Mouse (Mus musculus): ENCODE measurements around the gene Sdr39u1. TPM values are rescaled to one million over a fixed set of nuclear protein-coding genes. Genes with fewer than 3 reads are reported as not detected.

Gene Sdr39u1
- 56.9 and 71.5 TPM in 2 replicates for polyA plus RNA-seq (2014; fragmentation: Nextera tagmentation; extraction: Ambion mirVana)

DNA sequence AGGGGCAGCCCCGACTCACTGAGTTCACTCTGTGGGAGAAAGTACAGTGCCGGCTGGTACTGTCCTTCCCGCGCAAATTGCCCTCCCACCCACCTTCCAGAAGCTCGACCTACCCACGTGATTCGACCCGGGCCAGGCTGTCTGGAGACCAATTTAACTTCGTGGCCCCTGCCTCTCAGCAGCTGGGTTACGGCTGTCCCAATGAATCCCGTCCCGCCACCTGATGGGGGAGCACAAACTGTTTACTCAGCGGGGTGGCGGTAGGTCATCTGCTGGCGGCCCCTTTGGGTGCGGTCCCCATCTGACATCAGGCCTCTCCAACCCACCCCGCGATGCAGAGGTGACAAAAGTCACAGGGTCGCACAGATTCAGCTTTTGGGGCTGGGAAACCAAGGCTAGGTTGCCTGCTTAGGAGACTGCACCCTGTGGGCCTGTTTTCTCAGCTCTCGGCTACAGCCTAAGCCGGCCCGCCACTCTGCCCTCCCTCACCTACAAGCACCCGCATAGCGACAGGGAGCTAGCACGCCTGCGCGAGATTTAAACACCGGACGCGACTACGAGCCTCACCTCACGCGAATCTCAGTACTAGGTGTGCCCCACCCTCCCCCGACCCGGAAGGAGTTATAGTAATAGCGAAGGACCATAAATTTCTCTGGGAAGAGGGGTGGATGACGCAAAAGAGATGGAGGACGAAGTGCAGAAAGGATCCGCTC lies at the start of gene Sdr39u1:
Gene Sdr39u1, minus strand, starts transcription at position 593 of the 713 bp plus-strand sequence.
- Histone ChIP-seq H3K4me2 (ENCODE audit: low read depth, low read length) (peak within 1 kb of the TSS; percentile 89), H3K9me3 (ENCODE audit: control insufficient read depth, low read length) (no peaks in the 10 kb centered on the region), H3K27ac (replicated peaks; ENCODE audit: low read depth, low read length) (peak within 1 kb of the TSS; percentile 77), H3K4me3 (ENCODE audit: low read depth, low read length) (peak within 1 kb of the TSS; percentile 56), H3K4me1 (ENCODE audit: control insufficient read depth, insufficient read depth, low read length) (peaks cover 5% of the 10 kb centered on the region; the same call in 1 of the 2 replicates), H3K36me3 (ENCODE audit: control insufficient read depth, insufficient read depth, low read length) (peaks cover 32% of the 10 kb centered on the region), H3K9ac (ENCODE audit: low read depth, low read length) (peak within 1 kb of the TSS; percentile 88), H3K27me3 (replicated peaks; ENCODE audit: control insufficient read depth, insufficient read depth, low read length) (no peaks in the 10 kb centered on the region)
- under 1% methylated on average over 39 of the region's 39 CpGs for WGBS
- peak; percentile 97 for ATAC-seq (ENCODE audit: low read depth)
- DNase-seq (ENCODE audit: low spot score): peak; percentile 96

DNA sequence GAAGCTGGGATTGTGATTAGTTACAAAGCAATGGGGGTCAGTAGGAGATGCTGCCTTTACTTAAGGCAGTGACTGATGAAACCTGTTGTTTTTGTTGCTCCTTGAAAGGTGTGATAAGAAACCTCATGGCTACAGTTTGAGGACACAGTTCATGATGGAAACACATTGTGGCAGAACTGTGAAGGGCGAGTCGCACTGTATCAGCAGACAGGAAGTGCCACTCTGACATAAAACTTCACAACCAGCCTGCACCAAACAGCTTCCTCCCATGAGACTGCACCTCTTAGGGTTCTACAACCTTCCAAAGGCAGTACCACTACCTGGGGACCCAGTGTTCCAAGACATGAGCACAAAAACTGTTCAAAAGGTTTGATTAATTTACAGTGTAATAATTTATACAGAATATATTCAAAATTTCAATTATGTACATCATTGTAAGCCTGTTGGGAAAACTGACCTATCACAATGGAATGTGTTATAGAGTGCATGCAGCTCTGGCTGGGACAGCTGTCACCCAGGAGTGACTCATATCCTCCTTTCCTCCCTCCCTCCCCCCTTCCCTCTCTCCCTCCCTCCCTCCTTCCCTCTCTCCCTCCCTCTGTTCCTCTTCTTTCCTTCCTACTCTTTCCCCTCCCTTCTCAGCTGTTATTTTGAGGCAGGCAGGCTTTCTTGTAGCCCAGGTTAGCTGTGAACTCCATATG lies 46.3 kb upstream of the Sdr39u1 start:
- Histone ChIP-seq H3K9me3 (ENCODE audit: control insufficient read depth, low read length) (no peaks in the 10 kb centered on the region), H3K9ac (ENCODE audit: low read depth, low read length) (no peak overlapping the region), H3K4me3 (ENCODE audit: low read depth, low read length) (no peak overlapping the region), H3K27me3 (replicated peaks; ENCODE audit: control insufficient read depth, insufficient read depth, low read length) (no peaks in the 10 kb centered on the region), H3K4me2 (ENCODE audit: low read depth, low read length) (no peak overlapping the region), H3K36me3 (ENCODE audit: control insufficient read depth, insufficient read depth, low read length) (no peaks in the 10 kb centered on the region), H3K4me1 (ENCODE audit: control insufficient read depth, insufficient read depth, low read length) (no peaks in the 10 kb centered on the region), H3K27ac (replicated peaks; ENCODE audit: low read depth, low read length) (no peak overlapping the region)
- no peak for DNase-seq (ENCODE audit: low spot score)
- 74% methylated on average over 2 of the region's 2 CpGs for WGBS
- no peak for ATAC-seq (ENCODE audit: low read depth)

DNA sequence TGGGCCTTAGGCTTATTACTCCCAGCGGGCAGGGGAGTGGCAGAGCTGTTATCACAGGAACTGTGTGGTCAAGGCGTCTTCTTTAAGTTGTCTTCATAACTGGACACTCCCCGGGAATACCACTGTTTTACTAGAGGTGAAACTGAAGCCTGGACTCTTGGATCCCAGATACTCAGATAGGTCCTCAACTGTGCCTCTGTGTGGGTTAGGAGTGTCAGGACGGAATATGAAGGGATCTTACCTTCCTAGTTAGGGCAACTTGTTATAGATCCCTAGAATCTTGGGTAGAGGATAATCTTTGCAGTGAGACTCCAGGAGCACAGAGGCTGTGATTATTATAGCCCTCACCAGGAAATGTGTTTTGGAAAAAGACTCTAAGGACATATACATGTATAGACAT lies 44.5 kb upstream of the Sdr39u1 start, which contains the start of gene Cma1:
Gene Cma1, minus strand, starts transcription at position 101 of the 400 bp plus-strand sequence.
- no peaks in the 10 kb centered on the region for H3K27me3 ChIP-seq (replicated peaks; ENCODE audit: control insufficient read depth, insufficient read depth, low read length)
- DNase-seq (ENCODE audit: low spot score) (no peak), ATAC-seq (ENCODE audit: low read depth) (no peak)
- WGBS: 78% methylated on average over 4 of the region's 4 CpGs
- no peak within 1 kb of the TSS for H3K9ac ChIP-seq (ENCODE audit: low read depth, low read length)
- no peak within 1 kb of the TSS for H3K4me3 ChIP-seq (ENCODE audit: low read depth, low read length)
- no peaks in the 10 kb centered on the region for H3K4me1 ChIP-seq (ENCODE audit: control insufficient read depth, insufficient read depth, low read length)
- no peaks in the 10 kb centered on the region for H3K9me3 ChIP-seq (ENCODE audit: control insufficient read depth, low read length)
- H3K27ac ChIP-seq (replicated peaks; ENCODE audit: low read depth, low read length): no peak within 1 kb of the TSS
- no peak within 1 kb of the TSS for H3K4me2 ChIP-seq (ENCODE audit: low read depth, low read length)
- no peaks in the 10 kb centered on the region for H3K36me3 ChIP-seq (ENCODE audit: control insufficient read depth, insufficient read depth, low read length)

DNA sequence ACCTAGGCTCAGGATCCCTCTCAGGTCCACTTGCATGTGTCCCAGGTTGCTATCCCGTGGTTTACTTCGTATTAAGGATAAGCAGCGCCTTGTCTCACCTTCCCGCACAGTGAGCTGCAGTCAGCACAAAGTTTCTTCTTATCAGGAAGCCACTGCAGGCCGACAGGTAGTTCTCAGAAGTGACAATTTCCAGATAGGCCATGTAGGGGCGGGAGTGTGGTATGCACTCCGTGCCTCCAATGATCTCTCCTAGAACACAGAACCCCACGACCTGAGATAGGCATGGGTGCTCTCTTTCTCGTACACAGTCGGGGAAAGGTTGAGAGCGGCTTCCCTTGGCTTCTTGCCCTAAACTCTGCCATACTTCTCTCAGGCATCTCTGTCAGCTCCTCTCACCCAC lies 43.5 kb upstream of the Sdr39u1 start:
- H3K9me3 ChIP-seq (ENCODE audit: control insufficient read depth, low read length): no peaks in the 10 kb centered on the region
- no peak overlapping the region for H3K4me2 ChIP-seq (ENCODE audit: low read depth, low read length)
- no peak overlapping the region for H3K4me3 ChIP-seq (ENCODE audit: low read depth, low read length)
- H3K27me3 ChIP-seq (replicated peaks; ENCODE audit: control insufficient read depth, insufficient read depth, low read length): no peaks in the 10 kb centered on the region
- no peaks in the 10 kb centered on the region for H3K4me1 ChIP-seq (ENCODE audit: control insufficient read depth, insufficient read depth, low read length)
- WGBS: 81% methylated on average over 11 of the region's 11 CpGs
- H3K36me3 ChIP-seq (ENCODE audit: control insufficient read depth, insufficient read depth, low read length): no peaks in the 10 kb centered on the region
- no peak overlapping the region for H3K9ac ChIP-seq (ENCODE audit: low read depth, low read length)
- DNase-seq (ENCODE audit: low spot score) (no peak), ATAC-seq (ENCODE audit: low read depth) (no peak)
- H3K27ac ChIP-seq (replicated peaks; ENCODE audit: low read depth, low read length): no peak overlapping the region

GRCm38 (mm10) chr14:55940070-55940800 lies 40.1 kb upstream of the Sdr39u1 start:
- Histone ChIP-seq H3K27ac (replicated peaks; ENCODE audit: low read depth, low read length) (no peak overlapping the region), H3K9me3 (ENCODE audit: control insufficient read depth, low read length) (no peaks in the 10 kb centered on the region), H3K9ac (ENCODE audit: low read depth, low read length) (no peak overlapping the region), H3K4me3 (ENCODE audit: low read depth, low read length) (no peak overlapping the region), H3K4me1 (ENCODE audit: control insufficient read depth, insufficient read depth, low read length) (no peaks in the 10 kb centered on the region), H3K27me3 (replicated peaks; ENCODE audit: control insufficient read depth, insufficient read depth, low read length) (no peaks in the 10 kb centered on the region), H3K4me2 (ENCODE audit: low read depth, low read length) (no peak overlapping the region), H3K36me3 (ENCODE audit: control insufficient read depth, insufficient read depth, low read length) (no peaks in the 10 kb centered on the region)
- DNase-seq (ENCODE audit: low spot score): no peak
- no peak for ATAC-seq (ENCODE audit: low read depth)
- 43% methylated on average over 7 of the region's 7 CpGs for WGBS

DNA sequence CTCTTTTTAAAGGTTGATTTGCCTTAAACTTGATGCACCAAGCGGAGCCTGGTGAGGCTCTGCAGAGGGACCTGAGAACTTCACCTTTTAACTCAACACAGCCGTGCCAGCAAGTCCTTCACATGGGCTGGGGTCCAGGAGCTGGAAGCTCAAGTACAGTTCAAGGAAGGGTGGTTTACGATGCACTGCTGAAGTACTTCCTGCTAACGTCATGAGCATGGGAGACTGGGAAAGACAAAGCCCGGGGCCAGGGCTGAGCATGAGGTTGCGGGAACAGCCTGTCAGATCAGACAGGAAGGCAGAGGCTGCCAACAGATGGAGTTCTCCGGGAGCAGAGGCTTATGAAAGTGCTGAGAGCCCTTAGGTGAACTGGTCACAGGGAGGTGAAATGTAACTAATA lies 33.5 kb upstream of the Sdr39u1 start:
- DNase-seq (ENCODE audit: low spot score) (peak; percentile 53), ATAC-seq (ENCODE audit: low read depth) (peak; percentile 71; the same call in 1 of the 2 replicates)
- H3K4me3 ChIP-seq (ENCODE audit: low read depth, low read length): no peak overlapping the region
- no peak overlapping the region for H3K27ac ChIP-seq (replicated peaks; ENCODE audit: low read depth, low read length)
- no peaks in the 10 kb centered on the region for H3K36me3 ChIP-seq (ENCODE audit: control insufficient read depth, insufficient read depth, low read length)
- no peak overlapping the region for H3K4me2 ChIP-seq (ENCODE audit: low read depth, low read length)
- H3K9me3 ChIP-seq (ENCODE audit: control insufficient read depth, low read length): no peaks in the 10 kb centered on the region
- 23% methylated on average over 7 of the region's 7 CpGs for WGBS
- no peak overlapping the region for H3K9ac ChIP-seq (ENCODE audit: low read depth, low read length)
- no peaks in the 10 kb centered on the region for H3K4me1 ChIP-seq (ENCODE audit: control insufficient read depth, insufficient read depth, low read length)
- no peaks in the 10 kb centered on the region for H3K27me3 ChIP-seq (replicated peaks; ENCODE audit: control insufficient read depth, insufficient read depth, low read length)

- 47% methylated on average over 12 of the region's 12 CpGs for WGBS
- ATAC-seq (ENCODE audit: low read depth) (no peak), DNase-seq (ENCODE audit: low spot score) (no peak)
- H3K36me3 ChIP-seq (ENCODE audit: control insufficient read depth, insufficient read depth, low read length): no peaks in the 10 kb centered on the region
- no peaks in the 10 kb centered on the region for H3K9me3 ChIP-seq (ENCODE audit: control insufficient read depth, low read length)
- no peak overlapping the region for H3K4me2 ChIP-seq (ENCODE audit: low read depth, low read length)
- no peak overlapping the region for H3K9ac ChIP-seq (ENCODE audit: low read depth, low read length)
- no peaks in the 10 kb centered on the region for H3K4me1 ChIP-seq (ENCODE audit: control insufficient read depth, insufficient read depth, low read length)
- no peaks in the 10 kb centered on the region for H3K27me3 ChIP-seq (replicated peaks; ENCODE audit: control insufficient read depth, insufficient read depth, low read length)
- H3K27ac ChIP-seq (replicated peaks; ENCODE audit: low read depth, low read length): no peak overlapping the region
- H3K4me3 ChIP-seq (ENCODE audit: low read depth, low read length): no peak overlapping the region
Observed at GRCm38 (mm10) chr14:55929263-55929997, 29.3 kb upstream of the Sdr39u1 start.

DNA sequence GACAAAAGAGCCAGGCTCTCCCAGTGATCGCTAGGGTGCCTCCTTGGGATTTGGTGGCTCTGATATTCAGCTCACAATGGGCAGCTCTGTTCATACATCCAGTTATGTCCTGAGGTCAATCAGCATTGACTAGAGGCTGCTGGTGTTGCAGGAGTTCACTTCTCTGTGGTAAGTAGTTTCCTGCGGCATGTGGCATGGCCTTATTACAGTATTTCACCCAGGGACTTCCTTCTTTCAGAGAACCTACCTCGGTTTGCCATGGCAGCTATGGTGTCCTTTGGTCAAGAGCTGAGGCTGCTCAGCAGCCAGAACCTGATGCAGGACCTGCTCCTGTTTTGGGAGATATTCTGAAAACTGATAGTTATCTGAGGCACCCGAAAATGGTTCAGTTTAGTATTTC lies 26.8 kb upstream of the Sdr39u1 start:
- 74% methylated on average over 4 of the region's 4 CpGs for WGBS
- H3K27me3 ChIP-seq (replicated peaks; ENCODE audit: control insufficient read depth, insufficient read depth, low read length): no peaks in the 10 kb centered on the region

More for the DNA sequence above, 26.8 kb upstream of the Sdr39u1 start:
- Histone ChIP-seq H3K4me1 (ENCODE audit: control insufficient read depth, insufficient read depth, low read length) (no peaks in the 10 kb centered on the region), H3K9me3 (ENCODE audit: control insufficient read depth, low read length) (no peaks in the 10 kb centered on the region), H3K27ac (replicated peaks; ENCODE audit: low read depth, low read length) (no peak overlapping the region), H3K36me3 (ENCODE audit: control insufficient read depth, insufficient read depth, low read length) (no peaks in the 10 kb centered on the region), H3K4me3 (ENCODE audit: low read depth, low read length) (no peak overlapping the region), H3K9ac (ENCODE audit: low read depth, low read length) (no peak overlapping the region), H3K4me2 (ENCODE audit: low read depth, low read length) (no peak overlapping the region)
- DNase-seq (ENCODE audit: low spot score) (no peak), ATAC-seq (ENCODE audit: low read depth) (no peak)

All from embryonic facial prominence, embryonic 14.5 days (tissue).